Mouse (Mus musculus) lung, postnatal 0 days (tissue): Measurements from ENCODE around the gene Ext2.

ENCODE experiments used
- CTCF ChIP-seq: IDR thresholded peaks from 2 replicates; pipeline ENCODE4 v1.5.1; 2016; ENCODE audit warnings: antibody characterized with exemption, mild to moderate bottlenecking
- EP300 ChIP-seq: IDR thresholded peaks from 2 replicates; pipeline ENCODE4 v1.6.1; 2016; ENCODE audit warnings: antibody characterized with exemption, mild to moderate bottlenecking, control low read depth

GRCm38 (mm10) chr2:93744346-93745229, 77.8 kb downstream of the Ext2 start:
- TF ChIP-seq EP300 (no peak), CTCF (peak; percentile 42)
